8 mouse cellular contexts compared by ENCODE assay signal in the genomic region with DNA sequence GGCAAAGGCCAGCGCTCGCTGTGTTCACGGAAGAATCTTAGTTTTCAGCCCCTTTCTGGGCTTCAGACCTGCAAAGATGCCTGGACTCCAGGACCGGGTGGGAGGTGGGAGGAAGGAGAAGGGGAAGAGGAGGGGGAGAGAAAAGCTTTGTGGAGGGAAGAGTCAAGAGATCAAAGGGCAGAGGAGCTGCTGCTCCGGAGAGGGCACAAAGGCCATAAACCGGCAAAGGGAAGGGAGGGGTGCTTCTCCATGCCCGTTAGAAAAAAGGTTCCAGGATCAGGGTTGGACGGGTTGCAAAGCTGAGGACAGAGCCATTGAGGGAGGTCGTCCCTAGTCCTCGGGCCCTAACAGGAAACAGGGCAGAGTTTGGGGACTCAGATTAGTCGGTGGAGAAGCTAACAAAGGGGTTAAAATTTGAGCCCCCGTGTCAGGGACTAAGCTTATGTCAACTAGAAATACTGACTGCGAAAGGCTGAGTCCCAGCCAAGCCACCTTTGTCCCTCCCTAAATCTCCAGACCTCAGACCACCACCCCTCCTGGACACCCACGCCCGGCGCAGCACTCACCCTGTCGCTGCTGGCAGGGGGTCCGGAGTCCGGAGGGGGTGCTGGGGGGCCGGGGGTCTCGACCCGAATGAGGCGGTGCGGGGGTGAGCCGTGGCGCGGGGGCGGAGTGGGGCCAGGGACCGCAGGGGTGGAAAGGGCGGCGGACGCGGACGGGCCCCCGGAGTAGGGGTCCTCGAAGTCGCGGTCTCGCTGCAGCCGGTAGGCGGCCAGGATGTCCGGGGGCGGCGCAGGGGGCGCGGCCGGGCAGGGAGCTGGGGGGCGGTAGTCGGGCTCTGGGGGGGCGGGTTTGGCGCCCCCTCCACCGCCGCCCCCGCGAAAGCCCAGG. TPM values are rescaled to one million over a fixed set of nuclear protein-coding genes. Genes with fewer than 3 reads are reported as not detected.
DNase-seq lines count a peak whose midpoint lies in the region; ATAC-seq and TF ChIP-seq lines count a peak whose summit lies in the region.

No protein-coding gene starts in this region.

- DNase-seq in thymus, adult 2 months: no peak
- no peak for DNase-seq in thymus, postnatal 0 days (ENCODE audit: low spot score)
- DNase-seq in cerebellum, postnatal 25 days: peak; percentile 54 to 69
- peak; percentile 67 for DNase-seq in hindbrain, embryonic 10.5 days (ENCODE audit: low spot score)
- DNase-seq in adrenal gland, adult 8-10 months: no peak
- DNase-seq in right cerebral cortex, postnatal 36 days (ENCODE audit: low spot score in 2 of 2): no peak

- TF ChIP-seq POLR2A in thymus, adult 2 months (IDR thresholded peaks at IDR 0.05; ENCODE audit: control insufficient read depth, extremely low read depth, insufficient read depth, low read length, poor library complexity): no peak
- TF ChIP-seq POLR2A in myocyte (IDR thresholded peaks at IDR 0.05; ENCODE audit: insufficient read length, low read depth): no peak

- H3K36me3 ChIP-seq in thymus, adult 2 months (ENCODE audit: control insufficient read depth, insufficient read depth, low read length): no peaks in the 10 kb centered on the region
- H3K36me3 ChIP-seq in hindbrain, embryonic 10.5 days: peaks cover 23% of the 10 kb centered on the region
- peaks cover 13% of the 10 kb centered on the region for H3K36me3 ChIP-seq in limb, embryonic 13.5 days
- no peaks in the 10 kb centered on the region for H3K36me3 ChIP-seq in myocyte (ENCODE audit: control insufficient read depth, insufficient read depth)

- H3K9me3 ChIP-seq in hindbrain, embryonic 10.5 days: no peaks in the 10 kb centered on the region
- H3K9me3 ChIP-seq in limb, embryonic 13.5 days: no peaks in the 10 kb centered on the region

- H3K4me3 ChIP-seq in thymus, adult 2 months (ENCODE audit: control insufficient read depth, insufficient read depth, low read length): peak overlapping the region; percentile 61
- peak overlapping the region; percentile 96 for H3K4me3 ChIP-seq in hindbrain, embryonic 10.5 days
- H3K4me3 ChIP-seq in limb, embryonic 13.5 days: peak overlapping the region; percentile 92
- H3K4me3 ChIP-seq in myocyte: peak overlapping the region; percentile 77

- H3K9ac ChIP-seq in limb, embryonic 13.5 days: peak overlapping the region; percentile 92

- H3ac ChIP-seq in myocyte (ENCODE audit: control insufficient read depth, insufficient read length): peak overlapping the region; percentile 87

- TF ChIP-seq CTCF in thymus, adult 2 months (IDR thresholded peaks at IDR 0.05; ENCODE audit: borderline replicate concordance, control insufficient read depth, extremely low read depth, insufficient read depth, low read length, poor library complexity): no peak

- WGBS in thymus, adult 2 months: 5% methylated on average over 47 of the region's 55 CpGs
- 1% methylated on average over 40 of the region's 55 CpGs for whole genome bisulfite sequencing in hindbrain, embryonic 10.5 days
- 0% methylated on average over 30 of the region's 55 CpGs for WGBS in limb, embryonic 13.5 days

- ATAC-seq in limb, embryonic 13.5 days (ENCODE audit: low FRiP score, low read depth): peak; percentile 78

- H3K79me2 ChIP-seq in myocyte (ENCODE audit: control insufficient read depth, insufficient read depth): peaks cover 41% of the 10 kb centered on the region

- no peak overlapping the region; the same call in 1 of the 2 replicates for H3K27ac ChIP-seq in thymus, adult 2 months (ENCODE audit: control insufficient read depth, insufficient read depth, low read length)
- peak overlapping the region; percentile 98 for H3K27ac ChIP-seq in hindbrain, embryonic 10.5 days
- H3K27ac ChIP-seq in limb, embryonic 13.5 days: peak overlapping the region; percentile 69

- H3K27me3 ChIP-seq in thymus, adult 2 months (ENCODE audit: control insufficient read depth, insufficient read depth, low read length): no peaks in the 10 kb centered on the region
- peaks cover 22% of the 10 kb centered on the region for H3K27me3 ChIP-seq in hindbrain, embryonic 10.5 days (ENCODE audit: insufficient read depth, poor library complexity, severe bottlenecking)
- H3K27me3 ChIP-seq in limb, embryonic 13.5 days: peaks cover 10% of the 10 kb centered on the region; the same call in 1 of the 2 replicates
- no peaks in the 10 kb centered on the region for H3K27me3 ChIP-seq in myocyte (ENCODE audit: control insufficient read depth, insufficient read depth, insufficient read length)

- H3K4me2 ChIP-seq in limb, embryonic 13.5 days (replicated peaks): peak overlapping the region; percentile 88
- peak overlapping the region; percentile 97 for H3K4me2 ChIP-seq in myocyte (ENCODE audit: low read depth)

- peaks cover 24% of the 10 kb centered on the region for H3K4me1 ChIP-seq in thymus, adult 2 months (replicated peaks; ENCODE audit: control insufficient read depth, insufficient read depth, low read length)
- peaks cover 41% of the 10 kb centered on the region for H3K4me1 ChIP-seq in hindbrain, embryonic 10.5 days (replicated peaks)
- peaks cover 27% of the 10 kb centered on the region for H3K4me1 ChIP-seq in limb, embryonic 13.5 days

TF ChIP-seq in myocyte, 11 proteins besides CTCF, POLR2A, EP300 and RAD21:
- TF ChIP-seq TCF3 (IDR thresholded peaks at IDR 0.05; ENCODE audit: insufficient read length, low read depth) (no peak), SRF (IDR thresholded peaks at IDR 0.05; ENCODE audit: control insufficient read depth, insufficient read length, low read depth) (no peak)

RNA-seq across cellular contexts. Expression of gene Shf, which starts 0.6 kb away (rescaled TPM):
- 36.3 and 41.9 TPM in 2 replicates for polyA plus RNA-seq in thymus, adult 2 months (2012; rRNA removed)
- 3.4 and 3.9 TPM in 2 replicates for polyA plus RNA-seq in thymus, postnatal 0 days (2015; fragmentation: Nextera tagmentation; extraction: Ambion mirVana)
- polyA plus RNA-seq in hindbrain, embryonic 10.5 days (2016; fragmentation: Nextera tagmentation; extraction: Ambion mirVana): 8.8 and 9.6 TPM in 2 replicates
- polyA plus RNA-seq in limb, embryonic 13.5 days (2015; fragmentation: Nextera tagmentation; extraction: Ambion mirVana): 4.2 and 6.0 TPM in 2 replicates
- 48.5 TPM for polyA plus RNA-seq in myocyte (2012; fragmentation: generic; extraction: Trizol)
- total RNA-seq in adrenal gland, adult 8-10 months (2022): 10 to 100 TPM in 2 of 4 experiments, 1 to 10 TPM in 2; 8.1 to 18.5 (median 13.8) TPM

RNA-seq across cellular contexts. Expression of gene Duox1, which starts 52.9 kb away (rescaled TPM):
- polyA plus RNA-seq in thymus, adult 2 months (2012; rRNA removed): 0.26 and 0.42 TPM in 2 replicates
- polyA plus RNA-seq in thymus, postnatal 0 days (2015; fragmentation: Nextera tagmentation; extraction: Ambion mirVana): 0.08 and 0.16 TPM in 2 replicates
- polyA plus RNA-seq in hindbrain, embryonic 10.5 days (2016; fragmentation: Nextera tagmentation; extraction: Ambion mirVana): 0.04 TPM in 1 of 2 replicates, not detected in the other
- polyA plus RNA-seq in limb, embryonic 13.5 days (2015; fragmentation: Nextera tagmentation; extraction: Ambion mirVana): 0.74 and 0.87 TPM in 2 replicates
- 0.10 TPM for polyA plus RNA-seq in myocyte (2012; fragmentation: generic; extraction: Trizol)
- under 1 TPM in 2 of 4 experiments, not detected in 2; 0.06 to 0.13 TPM for total RNA-seq in adrenal gland, adult 8-10 months (2022)

RNA-seq across cellular contexts. Expression of gene Duoxa1, which starts 54.8 kb away (rescaled TPM):
- 3.5 and 5.3 TPM in 2 replicates for polyA plus RNA-seq in thymus, adult 2 months (2012; rRNA removed)
- polyA plus RNA-seq in thymus, postnatal 0 days (2015; fragmentation: Nextera tagmentation; extraction: Ambion mirVana): 2.1 and 2.3 TPM in 2 replicates
- not detected in 2 replicates for polyA plus RNA-seq in hindbrain, embryonic 10.5 days (2016; fragmentation: Nextera tagmentation; extraction: Ambion mirVana)
- 1.7 and 3.5 TPM in 2 replicates for polyA plus RNA-seq in limb, embryonic 13.5 days (2015; fragmentation: Nextera tagmentation; extraction: Ambion mirVana)
- polyA plus RNA-seq in myocyte (2012; fragmentation: generic; extraction: Trizol): 2.6 TPM
- total RNA-seq in adrenal gland, adult 8-10 months (2022): under 1 TPM; 0.20 to 0.52 (median 0.32) TPM

RNA-seq across cellular contexts. Expression of gene Slc28a2, which starts 58.0 kb away (rescaled TPM):
- 22.9 and 28.7 TPM in 2 replicates for polyA plus RNA-seq in thymus, adult 2 months (2012; rRNA removed)
- polyA plus RNA-seq in thymus, postnatal 0 days (2015; fragmentation: Nextera tagmentation; extraction: Ambion mirVana): 25.0 and 29.1 TPM in 2 replicates
- not detected in 2 replicates for polyA plus RNA-seq in hindbrain, embryonic 10.5 days (2016; fragmentation: Nextera tagmentation; extraction: Ambion mirVana)
- 0.15 and 0.29 TPM in 2 replicates for polyA plus RNA-seq in limb, embryonic 13.5 days (2015; fragmentation: Nextera tagmentation; extraction: Ambion mirVana)
- not detected for polyA plus RNA-seq in myocyte (2012; fragmentation: generic; extraction: Trizol)
- 1 to 10 TPM in 3 of 4 experiments, under 1 TPM in 1; 0.84 to 4.8 (median 2.1) TPM for total RNA-seq in adrenal gland, adult 8-10 months (2022)

Comparison
In these comparisons a context has a peak if more than half of its experiments do, and no peak if none do; other contexts are left out.
1. DNase-seq: peak in cerebellum, postnatal 25 days (2 of 2) and hindbrain, embryonic 10.5 days (single experiment); none in thymus, adult 2 months (single experiment), thymus, postnatal 0 days (single experiment), adrenal gland, adult 8-10 months (single experiment) and right cerebral cortex, postnatal 36 days (0 of 2).
2. Peak in every context shown above with its lines, with median percentiles within 50 percentile points of each other: H3K4me3 ChIP-seq.